Mouse (Mus musculus) embryonic fibroblast, embryonic 13.5 days (primary cell): Measurements from ENCODE around the gene Adgrg3.

Experiments used
- CTCF ChIP-seq: IDR thresholded peaks from 2 replicates; pipeline ENCODE4 v1.5.1; 2011; ENCODE audit warnings: mild to moderate bottlenecking, control low read depth, low read length, moderate library complexity, borderline replicate concordance; ENCODE audit not compliant: insufficient read depth
- POLR2A ChIP-seq: IDR thresholded peaks from 2 replicates; pipeline ENCODE4 v1.6.1; 2011; ENCODE audit warnings: low read depth, mild to moderate bottlenecking, control low read depth, low read length, moderate library complexity

GRCm38 (mm10) chr8:94994006-94994405, 23.5 kb upstream of the Adgrg3 start:
- TF ChIP-seq CTCF (no peak), POLR2A (no peak)
